Mouse (Mus musculus): Measurements from ENCODE around the gene Avl9. TPM values are rescaled to one million over a fixed set of nuclear protein-coding genes. Genes with fewer than 3 reads are reported as not detected.

Avl9 gene
- polyA plus RNA-seq, 1 experiment from 2014 or later: 2.8 TPM

- Histone ChIP-seq H3K36me3 (replicated peaks) (peaks cover 36% of the 10 kb centered on the region), H3K4me3 (replicated peaks) (no peak overlapping the region), H3K27me3 (no peaks in the 10 kb centered on the region), H3K4me2 (no peak overlapping the region), H3K9me3 (replicated peaks) (no peaks in the 10 kb centered on the region), H3K27ac (replicated peaks) (no peak overlapping the region), H3K4me1 (replicated peaks) (peaks cover 57% of the 10 kb centered on the region), H3K9ac (no peak overlapping the region)
- ATAC-seq (ENCODE audit: insufficient read depth): no peak
- WGBS (ENCODE audit: insufficient replicate concordance): 26% methylated on average over 3 of the region's 3 CpGs
Measured at GRCm38 (mm10) chr6:56789336-56789735, 74.6 kb downstream of the Avl9 start.

GRCm38 (mm10) chr6:56794834-56795233, 80.1 kb downstream of the Avl9 start:
- Histone ChIP-seq H3K36me3 (replicated peaks) (no peaks in the 10 kb centered on the region; the same call in 1 of the 2 replicates), H3K4me1 (replicated peaks) (peaks cover 48% of the 10 kb centered on the region), H3K4me2 (peak overlapping the region; percentile 81), H3K9ac (no peak overlapping the region), H3K27me3 (no peaks in the 10 kb centered on the region), H3K27ac (replicated peaks) (no peak overlapping the region), H3K4me3 (replicated peaks) (peak overlapping the region; percentile 94), H3K9me3 (replicated peaks) (no peaks in the 10 kb centered on the region)
- 84% methylated on average over 5 of the region's 5 CpGs for WGBS (ENCODE audit: insufficient replicate concordance)
- ATAC-seq (ENCODE audit: insufficient read depth): no peak

GRCm38 (mm10) chr6:56796232-56796631, 81.5 kb downstream of the Avl9 start:
- 1% methylated on average over 8 of the region's 8 CpGs for WGBS (ENCODE audit: insufficient replicate concordance)
- H3K27ac ChIP-seq (replicated peaks): peak overlapping the region; percentile 100
- H3K9ac ChIP-seq: peak overlapping the region; percentile 92
- peaks cover 37% of the 10 kb centered on the region for H3K4me1 ChIP-seq (replicated peaks)
- H3K9me3 ChIP-seq (replicated peaks): no peaks in the 10 kb centered on the region
- no peak for ATAC-seq (ENCODE audit: insufficient read depth)
- no peaks in the 10 kb centered on the region; the same call in 1 of the 2 replicates for H3K36me3 ChIP-seq (replicated peaks)
- no peaks in the 10 kb centered on the region for H3K27me3 ChIP-seq
- peak overlapping the region; percentile 94 for H3K4me3 ChIP-seq (replicated peaks)
- peak overlapping the region; percentile 81 for H3K4me2 ChIP-seq

GRCm38 (mm10) chr6:56796668-56797141, 82.0 kb downstream of the Avl9 start:
- WGBS (ENCODE audit: insufficient replicate concordance): under 1% methylated on average over 16 of the region's 16 CpGs
- Histone ChIP-seq H3K27ac (replicated peaks) (peak overlapping the region; percentile 100), H3K4me3 (replicated peaks) (peak overlapping the region; percentile 94)

GRCm38 (mm10) chr6:56797311-56798151, 82.8 kb downstream of the Avl9 start, which contains the start of gene Kbtbd2:
Kbtbd2 (minus strand) TSS chr6:56797813.
- Histone ChIP-seq H3K4me2 (peak within 1 kb of the TSS; percentile 81), H3K36me3 (replicated peaks) (no peaks in the 10 kb centered on the region), H3K4me3 (replicated peaks) (peak within 1 kb of the TSS; percentile 94), H3K27me3 (no peaks in the 10 kb centered on the region; the same call in 1 of the 2 replicates), H3K9me3 (replicated peaks) (no peaks in the 10 kb centered on the region), H3K9ac (peak within 1 kb of the TSS; percentile 92), H3K27ac (replicated peaks) (peak within 1 kb of the TSS; percentile 100), H3K4me1 (replicated peaks) (peaks cover 37% of the 10 kb centered on the region)
- ATAC-seq (ENCODE audit: insufficient read depth): peak; percentile 94
- under 1% methylated on average over 97 of the region's 98 CpGs for WGBS (ENCODE audit: insufficient replicate concordance)

More at GRCm38 (mm10) chr6:56796668-56797141, 82.0 kb downstream of the Avl9 start:
- Histone ChIP-seq H3K4me2 (peak overlapping the region; percentile 81), H3K9ac (peak overlapping the region; percentile 92), H3K9me3 (replicated peaks) (no peaks in the 10 kb centered on the region), H3K36me3 (replicated peaks) (no peaks in the 10 kb centered on the region; the same call in 1 of the 2 replicates), H3K4me1 (replicated peaks) (peaks cover 37% of the 10 kb centered on the region), H3K27me3 (no peaks in the 10 kb centered on the region)
- peak; percentile 20 for ATAC-seq (ENCODE audit: insufficient read depth)

- no peaks in the 10 kb centered on the region; the same call in 1 of the 2 replicates for H3K27me3 ChIP-seq
- no peak for ATAC-seq (ENCODE audit: insufficient read depth)
- WGBS (ENCODE audit: insufficient replicate concordance): 7% methylated on average over 8 of the region's 8 CpGs
Measured at GRCm38 (mm10) chr6:56798152-56798465, 83.4 kb downstream of the Avl9 start.

GRCm38 (mm10) chr6:56805026-56805425, 90.3 kb downstream of the Avl9 start:
- ATAC-seq (ENCODE audit: insufficient read depth): no peak
- H3K27ac ChIP-seq (replicated peaks): no peak overlapping the region
- H3K4me2 ChIP-seq: no peak overlapping the region
- 87% methylated on average over 4 of the region's 4 CpGs for WGBS (ENCODE audit: insufficient replicate concordance)
- no peaks in the 10 kb centered on the region for H3K36me3 ChIP-seq (replicated peaks)
- H3K4me1 ChIP-seq (replicated peaks): no peaks in the 10 kb centered on the region
- H3K27me3 ChIP-seq: peaks cover 20% of the 10 kb centered on the region
- H3K9me3 ChIP-seq (replicated peaks): no peaks in the 10 kb centered on the region
- H3K9ac ChIP-seq: no peak overlapping the region
- no peak overlapping the region for H3K4me3 ChIP-seq (replicated peaks)

More at GRCm38 (mm10) chr6:56798152-56798465, 83.4 kb downstream of the Avl9 start:
- Histone ChIP-seq H3K9ac (peak overlapping the region; percentile 92), H3K4me3 (replicated peaks) (peak overlapping the region; percentile 94), H3K9me3 (replicated peaks) (no peaks in the 10 kb centered on the region), H3K4me1 (replicated peaks) (peaks cover 32% of the 10 kb centered on the region), H3K4me2 (peak overlapping the region; percentile 81), H3K36me3 (replicated peaks) (no peaks in the 10 kb centered on the region), H3K27ac (replicated peaks) (peak overlapping the region; percentile 100)

GRCm38 (mm10) chr6:56806195-56806594, 91.5 kb downstream of the Avl9 start:
- Histone ChIP-seq H3K9ac (no peak overlapping the region), H3K4me3 (replicated peaks) (no peak overlapping the region), H3K27ac (replicated peaks) (no peak overlapping the region), H3K4me2 (no peak overlapping the region), H3K4me1 (replicated peaks) (no peaks in the 10 kb centered on the region), H3K36me3 (replicated peaks) (no peaks in the 10 kb centered on the region), H3K27me3 (peaks cover 20% of the 10 kb centered on the region), H3K9me3 (replicated peaks) (no peaks in the 10 kb centered on the region)
- 53% methylated on average over 2 of the region's 2 CpGs for WGBS (ENCODE audit: insufficient replicate concordance)
- no peak for ATAC-seq (ENCODE audit: insufficient read depth)

GRCm38 (mm10) chr6:56808656-56809055, 94.0 kb downstream of the Avl9 start:
- Histone ChIP-seq H3K4me1 (replicated peaks) (no peaks in the 10 kb centered on the region), H3K4me2 (no peak overlapping the region), H3K9me3 (replicated peaks) (no peaks in the 10 kb centered on the region), H3K27me3 (peaks cover 20% of the 10 kb centered on the region), H3K4me3 (replicated peaks) (no peak overlapping the region), H3K27ac (replicated peaks) (no peak overlapping the region), H3K9ac (no peak overlapping the region), H3K36me3 (replicated peaks) (no peaks in the 10 kb centered on the region)
- ATAC-seq (ENCODE audit: insufficient read depth): peak; percentile 52; the same call in 1 of the 2 replicates
- 12% methylated on average over 3 of the region's 3 CpGs for WGBS (ENCODE audit: insufficient replicate concordance)

Measured in liver, embryonic 15.5 days (tissue).